Mouse (Mus musculus): ENCODE data around the gene Ctsr.
"Not testable (repeated sequence)": the region's sequence is repeated elsewhere in the genome, so short reads cannot be mapped to it uniquely, and the experiment has no call there.

Gene Ctsr

DNA sequence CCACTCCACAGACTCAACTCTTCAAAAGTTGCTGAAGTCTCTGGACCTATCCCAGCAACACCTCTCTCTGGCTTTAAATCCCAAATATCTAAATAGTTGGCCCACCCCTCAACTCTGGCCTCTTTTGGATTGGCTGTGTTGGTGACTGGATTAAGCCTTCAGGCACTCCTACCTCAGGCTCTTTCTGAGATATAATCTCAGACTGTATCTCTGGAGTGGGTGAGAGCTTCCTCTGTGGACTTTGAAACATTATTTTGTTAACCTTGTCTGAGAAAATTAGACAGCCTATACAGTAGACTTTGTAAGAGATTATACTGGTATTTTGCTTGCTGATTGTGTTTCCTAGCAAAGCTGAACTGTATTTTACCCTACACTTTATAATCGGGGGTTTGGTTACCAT lies at the start of gene Ctsr:
Gene Ctsr (minus strand): TSS at position 101 of the 400 bp plus-strand sequence.
- no peak for DNase-seq (ENCODE audit: low read depth, low spot score)

DNA sequence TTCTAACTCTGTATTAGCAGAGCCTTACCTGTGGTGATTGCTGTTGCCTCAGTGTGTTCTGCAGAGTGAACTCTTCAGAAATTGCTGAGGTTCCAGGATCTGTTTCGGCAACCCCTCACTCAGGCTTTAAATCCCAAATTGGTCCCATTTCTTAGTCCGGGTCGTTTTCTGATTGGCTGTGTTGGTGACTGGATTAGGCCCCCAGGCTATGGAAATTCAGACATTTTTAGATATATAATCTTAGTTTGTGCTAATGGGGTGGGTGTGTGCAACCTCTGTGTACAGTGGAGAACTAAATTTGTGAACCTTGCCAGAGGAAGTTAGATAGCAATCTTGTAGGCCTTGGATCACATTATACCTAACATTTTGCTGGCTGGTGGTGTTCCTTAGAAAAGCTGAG lies 39.3 kb upstream of the Ctsr start, which contains the start of gene Cts6:
Gene Cts6 (minus strand): TSS at position 101 of the 400 bp plus-strand sequence.
- DNase-seq (ENCODE audit: low read depth, low spot score) = no peak

DNA sequence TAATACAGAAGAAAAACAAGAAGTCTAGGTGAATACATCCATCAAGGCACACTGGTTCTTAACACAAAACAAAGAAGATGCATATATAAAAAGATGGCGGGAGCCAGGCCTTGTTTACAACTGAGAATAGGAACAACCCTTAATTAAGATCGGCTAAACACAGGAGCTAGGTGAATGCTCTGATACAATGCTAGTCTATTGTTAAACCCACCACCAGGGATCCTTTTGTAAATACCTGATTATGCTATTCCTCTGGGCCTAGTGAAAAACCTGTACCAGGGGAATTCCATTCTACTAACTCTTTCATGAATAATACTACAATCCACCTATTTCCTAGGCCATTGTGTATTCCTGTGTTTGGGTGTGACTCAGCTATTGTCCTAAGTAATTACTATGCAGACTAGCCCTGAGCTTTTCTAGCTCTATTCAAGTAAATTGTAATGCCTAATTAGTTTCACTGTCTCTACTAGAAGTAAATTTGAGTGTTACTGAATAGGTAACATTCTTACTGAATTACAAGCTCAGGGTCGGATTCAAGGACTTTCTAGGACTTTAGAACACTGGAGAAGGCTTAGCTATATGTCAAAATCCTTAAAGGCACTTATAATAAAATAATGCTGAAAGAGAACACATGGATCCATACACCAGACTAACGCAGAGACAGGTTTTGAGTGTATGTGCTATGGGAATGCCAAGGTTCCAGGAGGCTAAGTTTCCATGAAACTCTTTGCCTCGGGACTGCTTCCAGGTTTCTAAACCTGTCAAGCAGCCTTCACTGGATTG lies 21.3 kb upstream of the Ctsr start:
- DNase-seq (ENCODE audit: low read depth, low spot score) = not testable (repeated sequence)

DNA sequence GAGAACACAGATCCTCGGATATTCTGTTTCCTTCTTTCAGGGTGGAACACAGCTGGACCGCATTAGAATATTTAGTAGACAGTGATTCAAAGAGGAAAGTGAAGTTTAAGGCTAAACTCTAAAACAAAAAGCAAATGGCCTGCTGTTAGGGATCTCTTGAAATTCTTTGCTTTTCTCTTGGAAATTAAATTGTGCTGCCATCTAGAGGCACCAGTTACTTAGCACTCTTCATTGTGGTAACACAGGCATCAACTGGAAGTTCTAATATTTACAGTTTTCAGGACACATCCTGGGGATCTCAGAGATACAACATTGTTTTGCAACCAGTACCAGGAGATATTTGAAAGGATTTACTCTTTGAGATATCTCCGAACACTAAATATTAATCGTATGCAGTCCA lies 566 bp upstream of the Ctsr start:
- no peak for DNase-seq (ENCODE audit: low read depth, low spot score)

All from CD4-positive, CD25-positive, alpha-beta regulatory T cell, adult 2 months (primary cell).